Mouse (Mus musculus) liver, embryonic 18 days (tissue): Measurements from ENCODE around the gene Clec12a. TPM values are rescaled to one million over a fixed set of nuclear protein-coding genes. Genes with fewer than 3 reads are reported as not detected.

Source experiments
- polyA plus RNA-seq: library from polyadenylated mRNA; depleted of rRNA; stranded (reverse); fragments of >200 nt; gene quantifications from 2 replicates; pipeline ENCODE4 v1.2.3, GENCODE M21; 2012; rRNA removed

Clec12a gene
- 11.2 and 14.1 TPM in 2 replicates for polyA plus RNA-seq

DNA sequence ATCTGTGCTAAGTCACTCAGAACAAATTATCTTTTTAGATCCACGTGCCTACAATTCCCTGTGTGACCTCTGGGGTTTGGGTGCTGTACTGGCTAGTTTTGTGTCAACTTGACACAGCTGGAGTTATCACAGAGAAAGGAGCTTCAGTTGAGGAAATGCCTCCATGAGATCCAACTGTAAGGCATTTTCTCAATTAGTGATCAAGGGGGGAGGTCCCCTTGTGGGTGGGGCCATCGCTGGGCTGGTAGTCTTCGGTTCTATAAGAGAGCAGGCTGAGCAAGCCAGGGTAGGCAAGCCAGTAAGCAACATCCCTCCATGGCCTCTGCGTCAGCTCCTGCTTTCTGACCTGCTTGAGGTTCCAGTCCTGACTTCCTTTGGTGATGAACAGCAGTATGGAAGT lies at the start of gene Clec12a:
TSS of gene Clec12a (plus strand) at position 301 of the 400 bp plus-strand sequence.

DNA sequence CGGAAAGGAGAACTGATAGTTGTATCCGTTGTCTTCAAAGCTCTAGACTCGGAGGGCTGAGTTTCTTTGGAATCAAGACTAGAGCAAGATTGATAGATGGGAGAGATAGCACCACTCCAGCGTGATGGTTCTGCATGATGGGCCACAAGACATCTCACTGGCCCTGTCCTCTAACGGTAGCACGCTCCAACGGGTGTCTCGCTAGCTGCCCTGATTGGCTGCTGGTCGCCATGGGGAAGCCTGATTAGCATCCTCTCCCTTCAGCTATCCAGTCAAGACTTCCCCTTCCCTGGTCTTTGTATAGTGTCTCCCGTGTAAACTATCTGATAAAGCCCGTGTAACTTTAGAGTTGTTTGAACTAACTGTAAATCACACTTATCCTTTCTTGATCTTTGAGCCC lies 10.9 kb upstream of the Clec12a start, which contains the start of gene 4922502D21Rik:
TSS of gene 4922502D21Rik (minus strand) at position 187 of the 400 bp plus-strand sequence.

DNA sequence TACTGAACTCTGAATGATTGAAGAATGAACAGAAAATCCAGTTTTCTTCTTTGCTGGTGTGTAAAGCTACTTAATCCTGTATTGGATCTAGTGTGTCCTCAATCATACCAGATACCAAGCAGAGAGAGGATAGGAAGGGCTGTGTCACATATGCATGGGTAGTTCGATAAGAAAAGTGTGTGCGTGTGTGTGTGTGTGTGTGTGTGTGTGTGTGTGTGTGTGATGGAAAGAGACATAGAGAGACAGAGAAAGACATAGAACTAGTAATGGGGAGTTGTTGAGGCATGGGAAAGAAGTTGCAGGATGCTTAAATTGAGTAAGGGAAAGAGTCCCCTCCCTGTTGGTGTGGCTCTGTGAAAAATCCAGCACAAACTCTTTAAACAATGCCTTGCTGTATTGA lies 43.3 kb downstream of the Clec12a start, which contains the start of gene Clec12b:
TSS of gene Clec12b (minus strand) at position 101 of the 400 bp plus-strand sequence.

DNA sequence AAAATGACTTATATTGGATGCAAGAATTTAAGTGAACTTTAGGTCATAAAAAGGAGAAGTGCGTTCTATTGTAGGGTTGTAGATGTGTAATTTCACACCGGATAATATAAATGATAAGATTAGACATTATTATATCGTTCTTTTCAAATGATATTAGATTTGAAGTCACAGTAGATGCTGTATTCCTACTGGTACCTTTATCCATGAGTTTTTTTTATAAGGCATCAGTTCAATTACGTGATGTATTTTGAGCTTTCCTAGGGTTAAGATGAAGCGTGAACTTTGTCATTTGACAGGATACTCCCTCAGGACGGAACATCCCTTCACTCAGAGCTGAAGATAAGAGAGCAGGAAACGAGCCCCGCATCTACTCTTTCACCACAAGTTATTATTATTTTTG lies 54.5 kb downstream of the Clec12a start, which contains the start of gene Clec1b:
TSS of gene Clec1b (plus strand) at position 301 of the 400 bp plus-strand sequence.

DNA sequence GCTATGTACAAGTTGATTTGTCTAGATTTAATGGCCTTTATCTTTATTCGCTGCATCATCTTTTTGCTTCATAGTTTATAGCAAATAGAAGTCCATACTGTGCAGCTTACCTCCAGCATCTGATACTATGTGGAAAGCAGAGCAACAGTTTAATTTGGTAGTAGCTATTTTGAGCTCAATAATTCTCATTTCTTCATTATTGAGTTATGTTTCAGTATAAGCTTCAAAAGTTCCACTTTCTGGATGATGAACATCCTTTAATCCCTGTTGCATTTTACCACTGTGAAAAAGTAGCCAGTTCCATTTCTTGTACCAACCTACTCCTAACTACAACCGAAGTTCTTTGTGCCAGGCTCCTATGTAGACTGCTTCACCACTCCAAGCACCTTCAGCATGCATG lies 66.1 kb downstream of the Clec12a start, which contains the start of gene Clec9a:
TSS of gene Clec9a (plus strand) at position 301 of the 400 bp plus-strand sequence.

Other genes starting within 250 kb of the Clec12a start
- gene Clec2e, start 241.8 kb upstream of the Clec12a start, polyA plus RNA-seq: 0.03 and 0.08 TPM in 2 replicates
- gene Clec2d, start 162.1 kb upstream of the Clec12a start, polyA plus RNA-seq: 49.0 and 54.7 TPM in 2 replicates
- 0.96 and 1.2 TPM in 2 replicates for gene Cd69, start 67.3 kb upstream of the Clec12a start, polyA plus RNA-seq
- gene 4922502D21Rik, start 10.9 kb upstream of the Clec12a start, polyA plus RNA-seq: 0.02 and 0.03 TPM in 2 replicates
- gene Clec12b, start 43.2 kb downstream of the Clec12a start, polyA plus RNA-seq: 0.04 and 0.06 TPM in 2 replicates
- 15.9 and 16.5 TPM in 2 replicates for gene Clec1b, start 54.6 kb downstream of the Clec12a start, polyA plus RNA-seq
- 2.0 TPM in 2 replicates for gene Clec9a, start 66.2 kb downstream of the Clec12a start, polyA plus RNA-seq
- gene Clec1a, start 109.3 kb downstream of the Clec12a start, polyA plus RNA-seq: 0.17 and 0.26 TPM in 2 replicates
- 1.2 and 2.1 TPM in 2 replicates for gene Olr1, start 164.5 kb downstream of the Clec12a start, polyA plus RNA-seq
- gene Tmem52b, start 169.9 kb downstream of the Clec12a start, polyA plus RNA-seq: 0.01 TPM in 1 of 2 replicates, not detected in the other
- 29.6 and 32.6 TPM in 2 replicates for gene Gabarapl1, start 190.5 kb downstream of the Clec12a start, polyA plus RNA-seq
- gene Klre1, start 235.2 kb downstream of the Clec12a start, polyA plus RNA-seq: 0.14 and 0.29 TPM in 2 replicates
- gene Klrd1, start 249.1 kb downstream of the Clec12a start, polyA plus RNA-seq: 1.0 and 1.3 TPM in 2 replicates